Mouse (Mus musculus) neural tube, embryonic 14.5 days (tissue): ENCODE data around the gene Rhobtb1. TPM values are rescaled to one million over a fixed set of nuclear protein-coding genes. Genes with fewer than 3 reads are reported as not detected.

Source experiments
- ATAC-seq: fragments of 200-750 bp; cut with Nextera tagmentation; 2 replicates; pipeline ENCODE4 v1.8.0; 2017; ENCODE audit warnings: low read depth, mild to moderate bottlenecking, moderate TSS enrichment, moderate library complexity
- H3K27ac ChIP-seq: fragments of 300-500 bp; sonication (generic); 2 replicates; pipeline ENCODE4 v1.5.1; 2014; ENCODE audit warnings: low read depth, mild to moderate bottlenecking, control low read depth, low read length, moderate library complexity, mixed read lengths
- H3K27me3 ChIP-seq: fragments of 300-500 bp; sonication (generic); 2 replicates; pipeline ENCODE4 v1.6.1; 2014; ENCODE audit warnings: low read length; ENCODE audit not compliant: control insufficient read depth, insufficient read depth
- H3K36me3 ChIP-seq: fragments of 300-500 bp; sonication (generic); 2 replicates; pipeline ENCODE4 v1.6.1; 2014; ENCODE audit warnings: low read length, mixed read lengths; ENCODE audit not compliant: control insufficient read depth, insufficient read depth
- H3K4me1 ChIP-seq: fragments of 300-500 bp; sonication (generic); 2 replicates; pipeline ENCODE4 v1.6.1; 2014; ENCODE audit warnings: low read length; ENCODE audit not compliant: control insufficient read depth, insufficient read depth
- H3K4me2 ChIP-seq: fragments of 300-500 bp; sonication (generic); 2 replicates; pipeline ENCODE4 v1.6.1; 2014; ENCODE audit warnings: mild to moderate bottlenecking, low read depth, low read length, control low read depth
- H3K4me3 ChIP-seq: fragments of 300-500 bp; sonication (generic); 2 replicates; pipeline ENCODE4 v1.5.1; 2014; ENCODE audit warnings: low read depth, low read length, control low read depth, mixed read lengths
- H3K9ac ChIP-seq: fragments of 300-500 bp; sonication (generic); replicated peaks from 2 replicates; pipeline ENCODE4 v1.6.1; 2014; ENCODE audit warnings: low read depth, mild to moderate bottlenecking, control low read depth, low read length, mixed read lengths
- H3K9me3 ChIP-seq: fragments of 300-500 bp; sonication (generic); 2 replicates; pipeline ENCODE4 v1.6.1; 2016; ENCODE audit warnings: low read length; ENCODE audit not compliant: control insufficient read depth
- WGBS: fragments of 180-500 bp; shearing (Covaris S2); extraction: QIAGEN DNeasy Blood & Tissue Kit; methylation state at CpG from one replicate; pipeline ENCODE4 v1.1.7; 2014; 5-methylcytosine and 5-hydroxymethylcytosine counted together
- polyA plus RNA-seq: library from polyadenylated mRNA; unstranded; fragments of >200 nt; fragmentation: Nextera tagmentation; extraction: Ambion mirVana; gene quantifications from 2 replicates; pipeline ENCODE4 v1.2.1, GENCODE M21; 2014

The Rhobtb1 gene
- polyA plus RNA-seq, 1 experiment from 2014 or later = 17.3 TPM

- no peak for ATAC-seq
- Histone ChIP-seq H3K4me2 (no peak overlapping the region), H3K9me3 (no peaks in the 10 kb centered on the region), H3K36me3 (no peaks in the 10 kb centered on the region), H3K4me3 (no peak overlapping the region), H3K27ac (no peak overlapping the region), H3K27me3 (no peaks in the 10 kb centered on the region), H3K9ac (no peak overlapping the region), H3K4me1 (peaks cover 10% of the 10 kb centered on the region; the same call in 1 of the 2 replicates)
- WGBS = 83% methylated on average over 5 of the region's 5 CpGs
Observed at GRCm38 (mm10) chr10:69210659-69211058, 59.4 kb downstream of the Rhobtb1 start.

- H3K9ac ChIP-seq = peak overlapping the region; percentile 96
Observed at GRCm38 (mm10) chr10:69211560-69211959, 60.3 kb downstream of the Rhobtb1 start.

DNA sequence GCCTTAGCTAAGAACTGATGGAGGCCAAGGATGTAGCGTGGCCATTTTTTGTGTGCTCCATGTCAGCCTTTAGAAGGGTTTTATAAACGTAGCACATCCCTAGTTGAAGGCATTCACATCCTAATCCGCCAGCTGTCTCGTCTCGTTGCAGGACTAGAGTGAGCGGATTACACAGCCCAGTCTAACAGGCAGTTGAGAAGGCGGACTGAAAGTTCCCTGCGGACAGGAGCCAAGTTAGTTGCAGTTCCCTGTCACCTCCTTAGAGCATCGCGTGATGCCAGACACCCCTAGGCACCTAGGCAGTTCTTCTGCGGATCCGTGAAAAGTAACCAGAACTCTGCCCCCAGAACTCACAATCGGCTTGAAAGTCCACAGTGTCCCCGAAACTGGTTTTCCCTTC, 60.7 kb downstream of the Rhobtb1 start:
- Histone ChIP-seq H3K4me3 (peak overlapping the region; percentile 70), H3K4me1 (peaks cover 10% of the 10 kb centered on the region; the same call in 1 of the 2 replicates), H3K27ac (peak overlapping the region; percentile 91), H3K9me3 (no peaks in the 10 kb centered on the region), H3K4me2 (peak overlapping the region; percentile 93), H3K9ac (peak overlapping the region; percentile 96), H3K27me3 (no peaks in the 10 kb centered on the region), H3K36me3 (no peaks in the 10 kb centered on the region)
- no peak for ATAC-seq
- 5% methylated on average over 14 of the region's 14 CpGs for WGBS

More at GRCm38 (mm10) chr10:69211560-69211959, 60.3 kb downstream of the Rhobtb1 start:
- H3K36me3 ChIP-seq = no peaks in the 10 kb centered on the region
- H3K27ac ChIP-seq = peak overlapping the region; percentile 91; the same call in 1 of the 2 replicates
- 63% methylated on average over 8 of the region's 8 CpGs for WGBS
- peaks cover 10% of the 10 kb centered on the region; the same call in 1 of the 2 replicates for H3K4me1 ChIP-seq
- no peak for ATAC-seq
- H3K4me3 ChIP-seq = peak overlapping the region; percentile 70
- H3K4me2 ChIP-seq = peak overlapping the region; percentile 93
- no peaks in the 10 kb centered on the region for H3K9me3 ChIP-seq
- H3K27me3 ChIP-seq = no peaks in the 10 kb centered on the region

DNA sequence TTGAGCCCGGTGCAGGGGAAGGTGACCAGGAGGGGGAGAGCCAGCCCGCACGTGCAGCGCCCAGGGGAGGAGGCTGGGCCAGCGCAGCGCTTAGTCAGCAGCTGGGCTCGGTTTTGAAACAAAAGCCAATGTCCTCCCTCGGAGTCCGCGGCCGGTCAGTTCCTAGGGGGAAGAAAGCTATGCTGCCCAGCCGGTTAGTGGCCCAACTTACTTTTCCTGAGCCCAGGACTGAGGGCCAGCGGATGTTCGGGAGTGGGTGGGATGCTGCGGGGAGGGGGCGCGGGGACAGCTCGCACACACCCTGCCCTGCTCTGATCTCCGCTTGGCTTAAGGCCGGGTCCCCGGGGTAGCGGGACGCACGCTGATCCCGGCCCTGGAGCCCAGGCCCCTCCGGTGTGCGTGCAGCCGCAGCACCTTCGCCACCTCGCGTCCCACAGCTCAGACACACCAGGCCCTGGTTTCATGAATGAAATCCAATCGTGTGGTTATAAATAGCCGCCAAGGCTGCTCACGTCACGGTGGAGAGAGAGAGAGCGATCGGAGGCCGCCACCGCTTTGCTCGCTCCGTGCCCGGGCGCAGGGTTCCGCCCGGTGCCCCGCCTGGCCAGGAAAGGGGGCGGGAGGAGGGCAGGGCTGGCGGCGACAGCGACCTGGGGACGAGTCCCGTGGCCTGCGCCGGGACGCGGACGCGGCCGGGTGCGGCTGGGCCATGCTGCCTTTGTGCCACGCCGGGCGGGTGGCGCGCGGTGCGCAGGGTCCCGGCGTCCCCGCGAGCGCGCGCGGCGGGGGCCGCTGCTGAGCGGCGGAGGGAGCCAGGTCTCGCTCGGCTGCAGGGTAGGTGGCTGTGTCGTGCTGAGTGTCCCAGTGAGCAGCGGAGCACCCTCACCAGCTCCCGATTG, 61.6 kb downstream of the Rhobtb1 start, which contains the start of gene A930033H14Rik:
A930033H14Rik (minus strand) TSS at position 557 of the 899 bp plus-strand sequence.
- peak within 1 kb of the TSS; percentile 91 for H3K27ac ChIP-seq
- under 1% methylated on average over 81 of the region's 84 CpGs for WGBS
- no peaks in the 10 kb centered on the region for H3K27me3 ChIP-seq
- H3K9ac ChIP-seq = peak within 1 kb of the TSS; percentile 96
- H3K9me3 ChIP-seq = no peaks in the 10 kb centered on the region
- H3K4me2 ChIP-seq = peak within 1 kb of the TSS; percentile 93
- peak; percentile 90 for ATAC-seq
- peak within 1 kb of the TSS; percentile 70 for H3K4me3 ChIP-seq
- peaks cover 10% of the 10 kb centered on the region; the same call in 1 of the 2 replicates for H3K4me1 ChIP-seq
- H3K36me3 ChIP-seq = no peaks in the 10 kb centered on the region

DNA sequence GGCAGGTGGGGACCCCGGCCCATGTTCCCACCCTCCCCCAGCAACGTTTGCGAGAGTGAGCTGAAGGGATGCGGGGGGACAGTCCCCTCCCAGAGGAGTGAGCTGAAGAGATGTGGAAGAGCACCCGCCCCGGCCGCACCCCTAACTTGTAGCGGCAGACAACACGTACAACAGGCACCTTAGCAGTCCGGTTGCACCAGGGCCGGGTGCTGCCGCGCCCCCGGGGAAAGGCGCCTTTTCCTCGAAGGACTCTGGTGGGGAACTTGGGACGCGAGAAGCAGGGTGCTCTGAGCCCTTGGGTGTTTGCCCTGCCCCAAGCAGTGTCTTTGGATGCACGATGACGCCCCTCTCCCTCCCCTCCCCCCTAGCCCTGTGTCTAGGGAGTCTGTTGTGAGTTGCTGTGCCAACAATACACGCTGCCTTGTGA, 62.2 kb downstream of the Rhobtb1 start:
- H3K27me3 ChIP-seq = no peaks in the 10 kb centered on the region
- peak overlapping the region; percentile 70 for H3K4me3 ChIP-seq
- ATAC-seq = peak; percentile 59
- peaks cover 10% of the 10 kb centered on the region; the same call in 1 of the 2 replicates for H3K4me1 ChIP-seq
- peak overlapping the region; percentile 96 for H3K9ac ChIP-seq
- no peaks in the 10 kb centered on the region for H3K36me3 ChIP-seq
- peak overlapping the region; percentile 93 for H3K4me2 ChIP-seq
- H3K27ac ChIP-seq = peak overlapping the region; percentile 91
- H3K9me3 ChIP-seq = no peaks in the 10 kb centered on the region
- WGBS = under 1% methylated on average over 21 of the region's 21 CpGs

- H3K4me1 ChIP-seq = peaks cover 10% of the 10 kb centered on the region; the same call in 1 of the 2 replicates
- no peaks in the 10 kb centered on the region for H3K27me3 ChIP-seq
- peak overlapping the region; percentile 93 for H3K4me2 ChIP-seq
- peak overlapping the region; percentile 96 for H3K9ac ChIP-seq
- H3K9me3 ChIP-seq = no peaks in the 10 kb centered on the region
- no peaks in the 10 kb centered on the region for H3K36me3 ChIP-seq
- peak overlapping the region; percentile 70 for H3K4me3 ChIP-seq
- no peak for ATAC-seq
- WGBS = 33% methylated on average over 5 of the region's 5 CpGs
- no peak overlapping the region for H3K27ac ChIP-seq
Observed at GRCm38 (mm10) chr10:69213986-69214385, 62.8 kb downstream of the Rhobtb1 start.

DNA sequence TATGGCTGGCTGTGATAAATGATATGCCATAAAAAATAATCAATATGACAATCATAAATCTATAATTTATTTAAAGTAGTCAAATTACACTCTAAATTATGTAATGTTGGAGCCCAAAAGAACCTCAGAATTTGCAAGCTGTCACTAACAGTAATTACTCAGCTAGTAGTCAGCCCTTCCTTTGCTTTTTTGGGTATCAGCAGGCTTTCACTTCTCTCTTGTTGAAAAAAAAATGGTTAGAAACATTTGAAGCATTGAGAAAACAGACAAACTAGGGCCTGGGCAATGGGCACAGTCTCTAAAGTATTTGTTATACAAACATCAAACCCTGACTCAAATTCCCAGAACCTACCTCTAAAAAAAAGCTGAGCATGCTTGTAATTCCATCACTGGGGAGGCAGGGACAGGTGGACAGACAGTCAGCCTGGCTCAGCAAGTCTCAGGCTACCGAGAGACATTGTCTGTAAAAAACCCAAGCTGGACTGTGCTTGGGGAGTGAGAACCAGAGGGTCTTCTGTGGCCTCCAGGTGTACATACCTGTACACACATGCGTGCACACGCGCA, 66.0 kb downstream of the Rhobtb1 start:
- Histone ChIP-seq H3K4me1 (peaks cover 6% of the 10 kb centered on the region; the same call in 1 of the 2 replicates), H3K9me3 (no peaks in the 10 kb centered on the region), H3K36me3 (no peaks in the 10 kb centered on the region), H3K27ac (no peak overlapping the region), H3K4me2 (no peak overlapping the region), H3K27me3 (no peaks in the 10 kb centered on the region), H3K4me3 (no peak overlapping the region), H3K9ac (no peak overlapping the region)
- 96% methylated on average over 4 of the region's 4 CpGs for WGBS
- no peak for ATAC-seq

DNA sequence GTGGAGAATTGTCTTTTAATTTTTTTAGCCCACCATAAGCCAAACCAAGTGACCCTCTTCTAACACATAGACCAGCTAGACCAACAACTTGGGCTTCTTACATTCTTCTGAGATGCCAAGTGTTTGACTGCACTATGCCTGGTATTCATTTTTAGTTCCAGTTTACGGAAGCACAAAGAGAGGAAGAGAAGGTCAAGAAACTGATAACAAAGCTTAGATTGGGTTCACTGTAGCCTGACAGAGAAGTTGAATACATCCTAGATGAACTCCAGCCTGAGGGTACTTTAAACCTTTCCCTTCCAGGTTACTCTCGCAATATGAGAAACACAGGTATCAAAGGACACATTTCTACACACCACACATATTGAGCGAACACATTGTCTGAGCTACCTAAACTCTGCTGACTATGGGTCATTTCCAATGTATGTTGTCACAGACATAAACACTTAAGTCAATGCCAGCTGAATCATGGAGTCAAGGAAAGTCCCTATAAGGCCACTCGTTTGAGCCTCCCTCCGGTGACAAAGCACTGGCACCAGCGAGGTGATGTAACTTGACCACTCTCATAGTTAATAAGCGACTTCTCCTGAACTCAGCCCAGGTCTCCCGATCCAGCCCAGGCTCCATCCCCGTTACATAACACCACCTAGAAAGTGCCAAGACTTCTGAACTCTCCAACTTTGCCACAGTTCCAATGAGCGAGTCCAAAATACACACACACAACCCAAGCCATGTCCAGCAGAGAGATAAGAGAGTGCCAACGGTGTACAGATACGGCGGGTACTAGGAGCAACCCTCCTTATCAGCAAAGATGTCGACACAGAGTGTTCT, 67.4 kb downstream of the Rhobtb1 start:
- H3K9me3 ChIP-seq = no peaks in the 10 kb centered on the region
- no peaks in the 10 kb centered on the region for H3K36me3 ChIP-seq
- no peaks in the 10 kb centered on the region for H3K27me3 ChIP-seq
- peaks cover 6% of the 10 kb centered on the region; the same call in 1 of the 2 replicates for H3K4me1 ChIP-seq
- WGBS = 94% methylated on average over 14 of the region's 14 CpGs
- ATAC-seq = no peak
- H3K27ac ChIP-seq = no peak overlapping the region
- no peak overlapping the region for H3K9ac ChIP-seq
- no peak overlapping the region for H3K4me2 ChIP-seq
- no peak overlapping the region for H3K4me3 ChIP-seq
